Mouse (Mus musculus): ENCODE results near the gene Mrps16. TPM values are rescaled to one million over a fixed set of nuclear protein-coding genes. Genes with fewer than 3 reads are reported as not detected.
A peak's percentile ranks its signal among the peaks of the same experiment; 100 is the strongest.

The Mrps16 gene
- polyA plus RNA-seq, 1 experiment from 2014 or later = 78.5 TPM

- no peak for DNase-seq (ENCODE audit: extremely low spot score, low spot score)
- Histone ChIP-seq H3K27ac (peak overlapping the region; percentile 97), H3K4me3 (peak overlapping the region; percentile 84), H3K9me3 (no peaks in the 10 kb centered on the region), H3K4me1 (peaks cover 20% of the 10 kb centered on the region), H3K27me3 (ENCODE audit: poor library complexity, severe bottlenecking) (no peaks in the 10 kb centered on the region), H3K36me3 (replicated peaks) (peaks cover 51% of the 10 kb centered on the region)
- 5% methylated on average over 15 of the region's 15 CpGs for WGBS
These were observed 45.9 kb downstream of the Mrps16 start for GRCm38 (mm10) chr14:20347441-20347990.

DNA sequence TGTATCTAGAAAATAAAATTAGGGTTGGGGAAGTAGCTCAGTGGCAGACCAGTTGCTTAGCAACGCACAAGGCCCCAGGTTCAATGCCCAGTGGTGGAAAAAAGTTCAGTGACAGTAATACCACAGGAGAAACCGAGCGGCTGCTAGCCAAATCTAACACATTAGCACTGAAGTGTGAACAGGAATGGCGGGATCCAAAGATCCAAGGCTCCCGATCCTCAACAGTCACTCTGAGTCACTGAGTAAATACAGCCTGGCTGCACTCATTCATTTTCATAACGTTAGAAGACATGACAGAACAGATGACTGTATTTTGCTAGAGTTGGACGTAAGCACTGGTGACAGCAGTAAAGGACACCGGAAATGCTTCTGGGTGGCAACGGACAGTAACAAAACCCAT lies 47.5 kb downstream of the Mrps16 start:
- Histone ChIP-seq H3K4me1 (peaks cover 20% of the 10 kb centered on the region), H3K9me3 (no peaks in the 10 kb centered on the region), H3K4me3 (no peak overlapping the region), H3K36me3 (replicated peaks) (peaks cover 53% of the 10 kb centered on the region), H3K27ac (no peak overlapping the region), H3K27me3 (ENCODE audit: poor library complexity, severe bottlenecking) (no peaks in the 10 kb centered on the region)
- DNase-seq (ENCODE audit: extremely low spot score, low spot score) = no peak
- WGBS = 92% methylated on average over 9 of the region's 9 CpGs

DNA sequence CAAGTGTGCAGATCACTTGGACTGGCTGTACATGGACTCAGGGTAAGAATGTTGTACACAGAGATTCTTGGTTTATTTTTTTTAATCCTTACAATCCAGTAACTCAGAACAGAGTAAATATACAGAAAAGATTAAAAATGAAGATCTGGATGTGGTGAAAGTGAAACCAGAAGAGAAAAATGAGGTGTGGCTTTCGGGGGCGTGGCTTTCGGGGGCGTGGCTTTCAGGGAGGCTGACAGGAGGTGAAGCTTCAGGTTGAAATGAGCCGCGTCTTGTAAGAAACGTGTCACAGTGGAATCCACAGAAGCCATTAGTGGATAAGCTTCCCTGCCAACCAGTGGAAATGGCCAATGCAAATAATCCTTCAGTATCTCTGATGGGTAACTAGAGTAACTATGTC lies 52.6 kb downstream of the Mrps16 start:
- WGBS = 78% methylated on average over 7 of the region's 7 CpGs
- H3K4me3 ChIP-seq = no peak overlapping the region
- H3K27ac ChIP-seq = no peak overlapping the region
- H3K27me3 ChIP-seq (ENCODE audit: poor library complexity, severe bottlenecking) = no peaks in the 10 kb centered on the region
- DNase-seq (ENCODE audit: extremely low spot score, low spot score) = no peak
- no peaks in the 10 kb centered on the region for H3K4me1 ChIP-seq
- peaks cover 88% of the 10 kb centered on the region for H3K36me3 ChIP-seq (replicated peaks)
- no peaks in the 10 kb centered on the region for H3K9me3 ChIP-seq

DNA sequence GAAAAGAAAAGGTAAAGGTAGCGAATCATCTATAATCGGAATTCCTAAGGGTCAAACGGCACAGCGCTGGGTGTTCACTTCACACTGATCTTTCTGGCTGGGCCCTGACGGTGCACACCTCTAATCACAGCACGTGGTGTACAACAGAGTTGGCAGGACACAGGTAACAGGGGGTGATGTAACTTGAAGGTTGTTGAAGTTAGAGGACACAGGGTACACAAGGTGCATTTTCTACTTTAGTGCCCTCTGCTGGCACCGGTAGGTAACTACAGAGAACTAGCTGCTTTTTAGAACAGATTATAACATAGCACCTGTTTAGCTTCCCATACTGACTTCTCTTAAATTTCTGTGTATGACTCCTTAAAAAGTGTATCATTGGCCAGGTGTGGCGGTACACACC lies 53.3 kb downstream of the Mrps16 start:
- H3K27ac ChIP-seq = no peak overlapping the region
- 85% methylated on average over 8 of the region's 8 CpGs for WGBS
- H3K27me3 ChIP-seq (ENCODE audit: poor library complexity, severe bottlenecking) = no peaks in the 10 kb centered on the region
- H3K9me3 ChIP-seq = no peaks in the 10 kb centered on the region
- H3K36me3 ChIP-seq (replicated peaks) = peaks cover 88% of the 10 kb centered on the region
- H3K4me1 ChIP-seq = no peaks in the 10 kb centered on the region
- no peak overlapping the region for H3K4me3 ChIP-seq
- DNase-seq (ENCODE audit: extremely low spot score, low spot score) = no peak

GRCm38 (mm10) chr14:20339415-20339814 lies 54.0 kb downstream of the Mrps16 start:
- H3K36me3 ChIP-seq (replicated peaks) = peaks cover 88% of the 10 kb centered on the region
- H3K4me1 ChIP-seq = no peaks in the 10 kb centered on the region
- H3K9me3 ChIP-seq = no peaks in the 10 kb centered on the region
- WGBS = 94% methylated on average over 5 of the region's 5 CpGs
- no peak for DNase-seq (ENCODE audit: extremely low spot score, low spot score)
- H3K27ac ChIP-seq = no peak overlapping the region
- H3K27me3 ChIP-seq (ENCODE audit: poor library complexity, severe bottlenecking) = no peaks in the 10 kb centered on the region
- no peak overlapping the region for H3K4me3 ChIP-seq

Other genes with a start within 250 kb of the Mrps16 start
- 16.1 and 16.8 TPM in 2 replicates for gene Kcnk5, start 211.8 kb downstream of the Mrps16 start, polyA plus RNA-seq (2016; fragmentation: Nextera tagmentation; extraction: Ambion mirVana)
- not detected in 2 replicates for gene Kcnk16, start 124.4 kb downstream of the Mrps16 start, polyA plus RNA-seq (2016; fragmentation: Nextera tagmentation; extraction: Ambion mirVana)
- gene Nudt13, start 98.9 kb downstream of the Mrps16 start, polyA plus RNA-seq (2016; fragmentation: Nextera tagmentation; extraction: Ambion mirVana) = 9.9 and 12.0 TPM in 2 replicates
- gene Ecd, start 45.5 kb downstream of the Mrps16 start, polyA plus RNA-seq (2016; fragmentation: Nextera tagmentation; extraction: Ambion mirVana) = 79.2 and 81.1 TPM in 2 replicates
- gene Fam149b, start 45.5 kb downstream of the Mrps16 start, polyA plus RNA-seq (2016; fragmentation: Nextera tagmentation; extraction: Ambion mirVana) = 45.7 and 48.3 TPM in 2 replicates
- gene Dnajc9, start 4.7 kb downstream of the Mrps16 start, polyA plus RNA-seq (2016; fragmentation: Nextera tagmentation; extraction: Ambion mirVana) = 374 and 381 TPM in 2 replicates
- gene Cfap70, start 58.6 kb upstream of the Mrps16 start, polyA plus RNA-seq (2016; fragmentation: Nextera tagmentation; extraction: Ambion mirVana) = 0.55 and 1.3 TPM in 2 replicates
- 18.7 and 18.8 TPM in 2 replicates for gene Anxa7, start 86.5 kb upstream of the Mrps16 start, polyA plus RNA-seq (2016; fragmentation: Nextera tagmentation; extraction: Ambion mirVana)
- 1.3 TPM in 2 replicates for gene Mss51, start 103.3 kb upstream of the Mrps16 start, polyA plus RNA-seq (2016; fragmentation: Nextera tagmentation; extraction: Ambion mirVana)
- 44.7 and 48.5 TPM in 2 replicates for gene Ppp3cb, start 152.9 kb upstream of the Mrps16 start, polyA plus RNA-seq (2016; fragmentation: Nextera tagmentation; extraction: Ambion mirVana)
- 15.4 and 16.5 TPM in 2 replicates for gene Usp54, start 247.4 kb upstream of the Mrps16 start, polyA plus RNA-seq (2016; fragmentation: Nextera tagmentation; extraction: Ambion mirVana)

Data from forebrain, embryonic 10.5 days (tissue).